Mouse (Mus musculus): ENCODE measurements at regions not wholly inside any gene's neighbourhood (a gene's known extent, or its start where the extent isn't known, plus 50 kb on each side); places are given as distances from the start of the nearest gene placed in this dataset.

DNA sequence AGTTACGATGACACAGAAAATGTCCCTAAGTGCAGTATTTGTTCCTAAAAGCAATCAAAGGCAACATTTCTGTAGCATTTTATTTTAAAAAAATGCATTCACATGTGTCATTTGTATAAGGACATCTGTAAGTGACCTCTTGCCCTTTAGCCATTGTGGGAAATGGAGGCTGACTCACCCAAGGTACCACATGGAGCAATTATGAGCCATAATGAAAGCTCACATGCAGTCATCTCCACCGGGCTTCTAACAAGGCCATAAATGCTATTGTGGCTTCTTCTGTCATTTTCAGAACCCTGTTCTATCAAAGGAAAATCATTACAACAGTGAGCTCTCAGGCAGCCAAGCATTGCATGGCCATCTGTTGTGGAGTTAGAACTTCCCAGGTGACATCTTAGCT is 75.9 kb upstream of the Jun start:
- no peaks in the 10 kb centered on the region for H3K27me3 ChIP-seq (ENCODE audit: control insufficient read depth, insufficient read depth, low read length)
- H3K9me3 ChIP-seq (ENCODE audit: control insufficient read depth, low read depth, low read length) = no peaks in the 10 kb centered on the region
- ATAC-seq (ENCODE audit: insufficient number of reproducible peaks, insufficient read depth, low FRiP score, low read depth) = no peak
- no peak overlapping the region for H3K4me3 ChIP-seq (ENCODE audit: low read depth, low read length)
- H3K4me1 ChIP-seq (ENCODE audit: control insufficient read depth, insufficient read depth, low read length) = no peaks in the 10 kb centered on the region
- H3K27ac ChIP-seq (ENCODE audit: low read length) = no peak overlapping the region
- no peaks in the 10 kb centered on the region for H3K36me3 ChIP-seq (ENCODE audit: control insufficient read depth, insufficient read depth, low read length)
- WGBS = 81% methylated on average over 2 of the region's 2 CpGs
- no peak overlapping the region for H3K9ac ChIP-seq (replicated peaks; ENCODE audit: low read depth, low read length)
- H3K4me2 ChIP-seq (replicated peaks; ENCODE audit: low read depth, low read length) = no peak overlapping the region

DNA sequence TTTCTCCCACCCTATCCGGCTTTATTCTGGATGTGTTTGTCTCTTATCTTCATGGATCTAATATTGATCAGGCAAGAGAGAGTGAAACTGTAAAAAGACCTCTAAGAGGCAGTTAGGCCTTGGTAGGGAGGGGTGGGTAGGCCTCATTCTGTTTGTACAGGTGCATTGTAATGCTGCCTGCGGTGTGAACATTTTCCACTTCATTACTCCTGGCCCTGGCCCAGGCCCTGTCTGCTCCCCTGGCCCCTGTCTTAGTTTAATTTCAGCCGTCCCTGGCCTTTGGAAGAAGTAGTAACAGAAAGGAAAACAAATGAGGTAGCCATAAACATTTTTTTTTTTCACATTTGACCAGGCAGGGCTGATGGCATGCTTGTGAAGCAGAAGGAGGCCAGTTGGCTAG is 81.8 kb upstream of the Jun start:
- H3K36me3 ChIP-seq (ENCODE audit: control insufficient read depth, insufficient read depth, low read length) = no peaks in the 10 kb centered on the region
- no peak overlapping the region for H3K4me2 ChIP-seq (replicated peaks; ENCODE audit: low read depth, low read length)
- H3K27me3 ChIP-seq (ENCODE audit: control insufficient read depth, insufficient read depth, low read length) = no peaks in the 10 kb centered on the region
- no peak overlapping the region for H3K27ac ChIP-seq (ENCODE audit: low read length)
- H3K9ac ChIP-seq (replicated peaks; ENCODE audit: low read depth, low read length) = no peak overlapping the region
- WGBS = 39% methylated on average over 3 of the region's 3 CpGs
- no peak overlapping the region for H3K4me3 ChIP-seq (ENCODE audit: low read depth, low read length)
- no peaks in the 10 kb centered on the region for H3K9me3 ChIP-seq (ENCODE audit: control insufficient read depth, low read depth, low read length)
- ATAC-seq (ENCODE audit: insufficient number of reproducible peaks, insufficient read depth, low FRiP score, low read depth) = peak; percentile 83
- H3K4me1 ChIP-seq (ENCODE audit: control insufficient read depth, insufficient read depth, low read length) = 0 out of 2 replicates have a peak, but pooled peaks cover 3% of the 10 kb centered on the region

DNA sequence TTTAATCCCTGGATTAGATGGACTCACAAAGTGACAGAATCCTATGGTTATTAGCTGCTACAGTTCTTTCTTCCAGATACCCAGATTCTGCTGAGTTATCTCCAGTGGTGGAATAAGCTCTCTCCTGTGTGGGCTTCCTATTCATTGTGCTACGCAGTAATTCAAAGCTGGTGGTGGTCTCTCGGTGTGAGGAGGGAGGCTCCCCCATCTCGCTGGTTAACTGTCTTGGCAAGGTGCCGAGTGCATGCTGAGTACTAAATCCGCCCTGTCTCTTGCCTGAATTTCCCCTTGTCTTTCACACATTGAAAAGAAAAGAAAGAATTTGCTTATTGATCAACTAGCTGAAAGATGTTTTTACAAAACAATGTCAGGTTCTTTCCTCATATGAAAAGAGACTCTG is 82.6 kb upstream of the Jun start:
- no peaks in the 10 kb centered on the region for H3K9me3 ChIP-seq (ENCODE audit: control insufficient read depth, low read depth, low read length)
- H3K9ac ChIP-seq (replicated peaks; ENCODE audit: low read depth, low read length) = no peak overlapping the region
- WGBS = 32% methylated on average over 5 of the region's 5 CpGs
- no peak overlapping the region for H3K4me2 ChIP-seq (replicated peaks; ENCODE audit: low read depth, low read length)
- no peak for ATAC-seq (ENCODE audit: insufficient number of reproducible peaks, insufficient read depth, low FRiP score, low read depth)
- no peak overlapping the region for H3K4me3 ChIP-seq (ENCODE audit: low read depth, low read length)
- 0 out of 2 replicates have a peak, but pooled peaks cover 3% of the 10 kb centered on the region for H3K4me1 ChIP-seq (ENCODE audit: control insufficient read depth, insufficient read depth, low read length)
- H3K27me3 ChIP-seq (ENCODE audit: control insufficient read depth, insufficient read depth, low read length) = no peaks in the 10 kb centered on the region
- H3K36me3 ChIP-seq (ENCODE audit: control insufficient read depth, insufficient read depth, low read length) = no peaks in the 10 kb centered on the region
- H3K27ac ChIP-seq (ENCODE audit: low read length) = peak overlapping the region; percentile 10; the same call in 1 of the 2 replicates

DNA sequence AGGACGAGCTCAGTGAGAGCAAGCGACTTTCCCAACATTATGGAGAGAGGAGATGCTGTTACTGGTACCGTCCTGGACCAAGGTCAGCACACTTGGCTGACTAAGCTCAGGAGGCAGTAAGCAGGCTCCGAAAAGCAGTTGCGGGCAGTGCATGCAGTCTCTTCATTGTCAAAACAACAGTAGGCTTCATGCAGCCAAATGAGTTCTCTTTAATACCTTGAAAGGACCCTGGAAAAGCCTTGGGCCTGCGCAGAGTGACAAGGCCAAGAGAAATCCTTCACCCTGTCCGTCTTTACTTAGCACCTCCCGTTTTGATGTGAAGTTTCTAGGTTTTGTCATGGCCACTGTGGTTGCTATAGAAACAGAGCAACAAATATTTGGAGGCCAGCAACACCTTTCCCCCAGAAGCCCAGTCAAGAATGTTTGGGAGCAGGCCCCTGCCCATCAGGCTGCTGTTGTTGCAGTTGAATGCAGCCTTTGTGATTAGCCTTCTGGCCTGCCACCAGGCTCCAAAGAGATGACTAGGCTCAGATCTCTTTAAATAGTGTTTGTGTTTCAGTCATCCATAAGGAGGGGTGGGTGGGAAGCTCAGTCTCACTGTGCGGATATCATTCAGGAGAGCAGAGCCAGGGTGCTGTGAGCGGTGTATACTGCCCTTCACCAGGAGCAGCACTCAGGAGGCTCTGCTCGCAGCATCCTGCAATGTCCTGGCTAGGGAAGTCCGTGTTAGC is 85.6 kb upstream of the Jun start:
- 0 out of 2 replicates have a peak, but pooled peaks have one; percentile 44 for ATAC-seq (ENCODE audit: insufficient number of reproducible peaks, insufficient read depth, low FRiP score, low read depth)
- H3K27ac ChIP-seq (ENCODE audit: low read length) = no peak overlapping the region

GRCm38 (mm10) chr4:95138676-95139075 is 86.7 kb upstream of the Jun start:
- H3K4me1 ChIP-seq (ENCODE audit: control insufficient read depth, insufficient read depth, low read length) = 0 out of 2 replicates have a peak, but pooled peaks cover 3% of the 10 kb centered on the region
- no peak overlapping the region for H3K4me3 ChIP-seq (ENCODE audit: low read depth, low read length)
- H3K27ac ChIP-seq (ENCODE audit: low read length) = no peak overlapping the region; the same call in 1 of the 2 replicates
- H3K9me3 ChIP-seq (ENCODE audit: control insufficient read depth, low read depth, low read length) = no peaks in the 10 kb centered on the region
- no peak for ATAC-seq (ENCODE audit: insufficient number of reproducible peaks, insufficient read depth, low FRiP score, low read depth)
- no peaks in the 10 kb centered on the region for H3K36me3 ChIP-seq (ENCODE audit: control insufficient read depth, insufficient read depth, low read length)
- no peaks in the 10 kb centered on the region for H3K27me3 ChIP-seq (ENCODE audit: control insufficient read depth, insufficient read depth, low read length)
- H3K9ac ChIP-seq (replicated peaks; ENCODE audit: low read depth, low read length) = no peak overlapping the region
- WGBS = 47% methylated on average over 2 of the region's 2 CpGs
- H3K4me2 ChIP-seq (replicated peaks; ENCODE audit: low read depth, low read length) = no peak overlapping the region

More for the DNA sequence above, 85.6 kb upstream of the Jun start:
- H3K4me3 ChIP-seq (ENCODE audit: low read depth, low read length) = no peak overlapping the region
- no peak overlapping the region for H3K4me2 ChIP-seq (replicated peaks; ENCODE audit: low read depth, low read length)
- H3K9ac ChIP-seq (replicated peaks; ENCODE audit: low read depth, low read length) = no peak overlapping the region
- 67% methylated on average over 12 of the region's 12 CpGs for WGBS
- H3K4me1 ChIP-seq (ENCODE audit: control insufficient read depth, insufficient read depth, low read length) = 0 out of 2 replicates have a peak, but pooled peaks cover 3% of the 10 kb centered on the region
- no peaks in the 10 kb centered on the region for H3K9me3 ChIP-seq (ENCODE audit: control insufficient read depth, low read depth, low read length)
- H3K36me3 ChIP-seq (ENCODE audit: control insufficient read depth, insufficient read depth, low read length) = no peaks in the 10 kb centered on the region
- H3K27me3 ChIP-seq (ENCODE audit: control insufficient read depth, insufficient read depth, low read length) = no peaks in the 10 kb centered on the region

GRCm38 (mm10) chr4:95141253-95141652 is 89.2 kb upstream of the Jun start:
- no peaks in the 10 kb centered on the region for H3K36me3 ChIP-seq (ENCODE audit: control insufficient read depth, insufficient read depth, low read length)
- H3K9me3 ChIP-seq (ENCODE audit: control insufficient read depth, low read depth, low read length) = no peaks in the 10 kb centered on the region
- H3K27ac ChIP-seq (ENCODE audit: low read length) = no peak overlapping the region
- no peak overlapping the region for H3K4me2 ChIP-seq (replicated peaks; ENCODE audit: low read depth, low read length)
- H3K9ac ChIP-seq (replicated peaks; ENCODE audit: low read depth, low read length) = no peak overlapping the region
- no peaks in the 10 kb centered on the region for H3K27me3 ChIP-seq (ENCODE audit: control insufficient read depth, insufficient read depth, low read length)
- no peak overlapping the region for H3K4me3 ChIP-seq (ENCODE audit: low read depth, low read length)
- WGBS = 86% methylated on average over 2 of the region's 2 CpGs
- no peak for ATAC-seq (ENCODE audit: insufficient number of reproducible peaks, insufficient read depth, low FRiP score, low read depth)
- H3K4me1 ChIP-seq (ENCODE audit: control insufficient read depth, insufficient read depth, low read length) = 0 out of 2 replicates have a peak, but pooled peaks cover 3% of the 10 kb centered on the region

DNA sequence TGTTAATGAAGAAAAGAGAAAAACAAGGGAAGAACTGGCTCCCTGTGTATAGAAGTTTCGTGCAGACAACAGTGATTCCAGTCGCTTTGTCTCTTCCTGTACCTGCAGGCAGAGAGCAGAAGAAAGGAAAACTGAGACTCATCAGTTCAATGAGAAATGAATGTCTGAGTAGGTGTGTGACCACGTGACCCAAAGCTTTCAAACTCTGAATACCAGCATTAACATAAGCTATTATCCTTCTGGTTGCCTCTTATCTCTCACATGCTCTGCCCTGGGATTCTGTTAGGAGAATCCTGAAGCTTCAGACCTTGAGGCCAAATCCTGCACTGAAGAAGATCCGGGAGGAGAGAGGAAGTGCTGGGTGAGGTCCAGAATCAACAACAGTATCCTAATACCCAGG is 91.1 kb upstream of the Jun start:
- Histone ChIP-seq H3K9ac (replicated peaks; ENCODE audit: low read depth, low read length) (no peak overlapping the region), H3K4me3 (ENCODE audit: low read depth, low read length) (no peak overlapping the region), H3K27ac (ENCODE audit: low read length) (peak overlapping the region; percentile 39; the same call in 1 of the 2 replicates), H3K9me3 (ENCODE audit: control insufficient read depth, low read depth, low read length) (no peaks in the 10 kb centered on the region), H3K4me2 (replicated peaks; ENCODE audit: low read depth, low read length) (no peak overlapping the region), H3K36me3 (ENCODE audit: control insufficient read depth, insufficient read depth, low read length) (no peaks in the 10 kb centered on the region), H3K27me3 (ENCODE audit: control insufficient read depth, insufficient read depth, low read length) (no peaks in the 10 kb centered on the region), H3K4me1 (ENCODE audit: control insufficient read depth, insufficient read depth, low read length) (no peaks in the 10 kb centered on the region)
- ATAC-seq (ENCODE audit: insufficient number of reproducible peaks, insufficient read depth, low FRiP score, low read depth) = no peak
- WGBS = 67% methylated on average over 4 of the region's 4 CpGs

DNA sequence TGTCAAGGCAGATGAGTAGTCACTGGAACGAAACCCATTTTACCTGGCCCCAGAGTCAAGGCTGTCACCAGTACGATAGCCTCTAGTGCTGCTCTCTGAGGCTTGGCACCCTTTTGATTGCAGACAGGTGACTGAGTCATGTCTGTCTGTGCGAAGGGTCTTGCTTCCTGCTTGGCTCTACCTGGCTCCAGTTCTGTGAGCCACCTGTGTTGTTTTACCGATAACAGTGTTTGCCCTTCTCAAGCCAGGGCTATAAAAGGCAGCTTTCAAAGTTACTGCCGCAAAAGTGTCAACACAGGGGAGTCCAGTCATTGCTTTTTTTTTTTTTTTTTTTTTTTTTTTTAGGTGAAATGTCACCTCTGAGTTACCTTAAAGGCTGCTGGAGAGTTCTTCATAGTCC is 91.6 kb upstream of the Jun start:
- H3K4me1 ChIP-seq (ENCODE audit: control insufficient read depth, insufficient read depth, low read length) = no peaks in the 10 kb centered on the region
- no peaks in the 10 kb centered on the region for H3K9me3 ChIP-seq (ENCODE audit: control insufficient read depth, low read depth, low read length)
- no peak overlapping the region for H3K4me2 ChIP-seq (replicated peaks; ENCODE audit: low read depth, low read length)
- 68% methylated on average over 5 of the region's 5 CpGs for WGBS
- H3K27me3 ChIP-seq (ENCODE audit: control insufficient read depth, insufficient read depth, low read length) = no peaks in the 10 kb centered on the region
- ATAC-seq (ENCODE audit: insufficient number of reproducible peaks, insufficient read depth, low FRiP score, low read depth) = peak; percentile 88
- no peaks in the 10 kb centered on the region for H3K36me3 ChIP-seq (ENCODE audit: control insufficient read depth, insufficient read depth, low read length)
- no peak overlapping the region for H3K27ac ChIP-seq (ENCODE audit: low read length)
- H3K9ac ChIP-seq (replicated peaks; ENCODE audit: low read depth, low read length) = no peak overlapping the region
- no peak overlapping the region for H3K4me3 ChIP-seq (ENCODE audit: low read depth, low read length)

GRCm38 (mm10) chr4:95144440-95144839 is 92.4 kb upstream of the Jun start:
- no peak overlapping the region for H3K4me3 ChIP-seq (ENCODE audit: low read depth, low read length)
- no peaks in the 10 kb centered on the region for H3K4me1 ChIP-seq (ENCODE audit: control insufficient read depth, insufficient read depth, low read length)
- no peak for ATAC-seq (ENCODE audit: insufficient number of reproducible peaks, insufficient read depth, low FRiP score, low read depth)
- no peak overlapping the region for H3K9ac ChIP-seq (replicated peaks; ENCODE audit: low read depth, low read length)
- no peak overlapping the region for H3K4me2 ChIP-seq (replicated peaks; ENCODE audit: low read depth, low read length)
- H3K36me3 ChIP-seq (ENCODE audit: control insufficient read depth, insufficient read depth, low read length) = no peaks in the 10 kb centered on the region
- no peaks in the 10 kb centered on the region for H3K9me3 ChIP-seq (ENCODE audit: control insufficient read depth, low read depth, low read length)
- no peaks in the 10 kb centered on the region for H3K27me3 ChIP-seq (ENCODE audit: control insufficient read depth, insufficient read depth, low read length)
- no peak overlapping the region for H3K27ac ChIP-seq (ENCODE audit: low read length)
